ENCODE assay signal across 8 mouse cellular contexts in genomic region chr7:145025186-145026013, GRCm38 (mm10).
A peak's percentile ranks its signal among the peaks of the same experiment; 100 is the strongest.
DNase-seq lines count a peak whose midpoint lies in the region; ATAC-seq and TF ChIP-seq lines count a peak whose summit lies in the region.

No protein-coding gene starts in this region.

- WGBS in intestine, embryonic 14.5 days, result 30% methylated on average over 6 of the region's 6 CpGs
- WGBS in liver, embryonic 13.5 days (ENCODE audit: insufficient replicate concordance), result 13% methylated on average over 6 of the region's 6 CpGs
- WGBS in cerebellum, adult 2 months, result 71% methylated on average over 6 of the region's 6 CpGs
- WGBS in neural tube, embryonic 15.5 days, result 72% methylated on average over 6 of the region's 6 CpGs

- H3K4me1 ChIP-seq in brown adipose tissue, adult 24 weeks (ENCODE audit: control insufficient read depth, insufficient read depth, insufficient read length, low read length), result peaks cover 26% of the 10 kb centered on the region
- H3K4me1 ChIP-seq in intestine, embryonic 14.5 days (replicated peaks; ENCODE audit: control insufficient read depth, insufficient read depth, low read length), result peaks cover 4% of the 10 kb centered on the region; the same call in 1 of the 2 replicates
- H3K4me1 ChIP-seq in liver, embryonic 13.5 days (replicated peaks), result peaks cover 23% of the 10 kb centered on the region
- H3K4me1 ChIP-seq in cerebellum, adult 2 months (ENCODE audit: control insufficient read depth, insufficient read depth, low read length), result no peaks in the 10 kb centered on the region; the same call in 1 of the 2 replicates
- H3K4me1 ChIP-seq in neural tube, embryonic 15.5 days, result peaks cover 5% of the 10 kb centered on the region

- H3K4me2 ChIP-seq in intestine, embryonic 14.5 days (ENCODE audit: low read length), result no peak overlapping the region
- no peak overlapping the region for H3K4me2 ChIP-seq in liver, embryonic 13.5 days
- no peak overlapping the region for H3K4me2 ChIP-seq in neural tube, embryonic 15.5 days

- no peaks in the 10 kb centered on the region for H3K36me3 ChIP-seq in intestine, embryonic 14.5 days (ENCODE audit: control insufficient read depth, insufficient read depth, low read length)
- H3K36me3 ChIP-seq in liver, embryonic 13.5 days, result no peaks in the 10 kb centered on the region
- H3K36me3 ChIP-seq in neural tube, embryonic 15.5 days, result no peaks in the 10 kb centered on the region

- no peak for TF ChIP-seq CTCF in cerebellum, adult 2 months (IDR thresholded peaks at IDR 0.05; ENCODE audit: borderline replicate concordance, insufficient read depth, low read depth, low read length)

- no peaks in the 10 kb centered on the region for H3K9me3 ChIP-seq in intestine, embryonic 14.5 days (ENCODE audit: control insufficient read depth, low read length)
- no peaks in the 10 kb centered on the region for H3K9me3 ChIP-seq in liver, embryonic 13.5 days (replicated peaks)
- H3K9me3 ChIP-seq in neural tube, embryonic 15.5 days (replicated peaks), result no peaks in the 10 kb centered on the region

- peak overlapping the region; percentile 98 for H3K27ac ChIP-seq in brown adipose tissue, adult 24 weeks (replicated peaks; ENCODE audit: low read depth, low read length)
- peak overlapping the region; percentile 43 for H3K27ac ChIP-seq in intestine, embryonic 14.5 days (ENCODE audit: low read depth)
- H3K27ac ChIP-seq in liver, embryonic 13.5 days, result no peak overlapping the region
- H3K27ac ChIP-seq in cerebellum, adult 2 months (ENCODE audit: insufficient read depth, low read length), result no peak overlapping the region
- no peak overlapping the region for H3K27ac ChIP-seq in neural tube, embryonic 15.5 days (replicated peaks)

- H3K9ac ChIP-seq in intestine, embryonic 14.5 days (ENCODE audit: low read length), result no peak overlapping the region
- H3K9ac ChIP-seq in liver, embryonic 13.5 days, result no peak overlapping the region
- H3K9ac ChIP-seq in neural tube, embryonic 15.5 days (replicated peaks), result no peak overlapping the region

- peak; percentile 42 for DNase-seq in 3134 (ENCODE audit: extremely low read depth, insufficient read length, low spot score)
- DNase-seq in intestine, embryonic 14.5 days (ENCODE audit: low spot score), result no peak
- DNase-seq in liver, embryonic 13.5 days, result no peak
- DNase-seq in right cerebral cortex, adult 18-20 months, result no peak
- DNase-seq in cerebellum, adult 2 months, result no peak

- TF ChIP-seq POLR2A in cerebellum, adult 2 months (IDR thresholded peaks at IDR 0.05; ENCODE audit: borderline replicate concordance, insufficient read depth, low read length), result no peak

- H3K27me3 ChIP-seq in intestine, embryonic 14.5 days (replicated peaks; ENCODE audit: control insufficient read depth, insufficient read depth, low read length), result 0 out of 2 replicates have a peak, but pooled peaks cover 3% of the 10 kb centered on the region
- peaks cover 7% of the 10 kb centered on the region for H3K27me3 ChIP-seq in liver, embryonic 13.5 days
- H3K27me3 ChIP-seq in cerebellum, adult 2 months (ENCODE audit: control insufficient read depth, insufficient read depth, low read length), result no peaks in the 10 kb centered on the region
- H3K27me3 ChIP-seq in neural tube, embryonic 15.5 days (replicated peaks), result peaks cover 13% of the 10 kb centered on the region

- peak; percentile 59 for ATAC-seq in intestine, embryonic 14.5 days (replicated peaks; ENCODE audit: low FRiP score, low TSS enrichment, low read depth)
- ATAC-seq in liver, embryonic 13.5 days (ENCODE audit: low read depth), result peak; percentile 56
- ATAC-seq in CD4-positive, CD25-positive, alpha-beta regulatory T cell, adult 4 months, result no peak
- no peak for ATAC-seq in neural tube, embryonic 15.5 days (ENCODE audit: low FRiP score)

- no peak overlapping the region for H3K4me3 ChIP-seq in brown adipose tissue, adult 24 weeks (ENCODE audit: insufficient read depth, low read depth, low read length)
- H3K4me3 ChIP-seq in intestine, embryonic 14.5 days (ENCODE audit: low read depth, low read length), result no peak overlapping the region
- H3K4me3 ChIP-seq in liver, embryonic 13.5 days (replicated peaks), result no peak overlapping the region
- H3K4me3 ChIP-seq in cerebellum, adult 2 months (replicated peaks; ENCODE audit: insufficient read depth, low read depth, low read length), result no peak overlapping the region
- H3K4me3 ChIP-seq in neural tube, embryonic 15.5 days (replicated peaks), result no peak overlapping the region

Comparison
In these comparisons a context has a peak if more than half of its experiments do, and no peak if none do; other contexts are left out.
1. H3K27ac ChIP-seq: peak in brown adipose tissue, adult 24 weeks (single experiment) and intestine, embryonic 14.5 days (single experiment); none in liver, embryonic 13.5 days (single experiment), cerebellum, adult 2 months (single experiment) and neural tube, embryonic 15.5 days (single experiment).
2. ATAC-seq: peak in intestine, embryonic 14.5 days (single experiment) and liver, embryonic 13.5 days (single experiment); none in CD4-positive, CD25-positive, alpha-beta regulatory T cell, adult 4 months (single experiment) and neural tube, embryonic 15.5 days (single experiment).